Mouse (Mus musculus) neutrophil, adult 5-6 weeks (primary cell): ENCODE results near the gene Csk. TPM values are rescaled to one million over a fixed set of nuclear protein-coding genes. Genes with fewer than 3 reads are reported as not detected.

Source experiments
- ATAC-seq: fragments of 151-379, 151-347 bp; 2 replicates; pipeline ENCODE4 v1.8.0; 2017; ENCODE audit warnings: mild to moderate bottlenecking, moderate TSS enrichment; ENCODE audit not compliant: insufficient number of reproducible peaks, poor library complexity, low FRiP score, severe bottlenecking; ENCODE audit errors: extremely low read depth
- total RNA-seq: library from RNA; stranded (forward); fragments of 200-1000 nt; gene quantifications from 2 replicates; pipeline ENCODE4 v1.2.3, GENCODE M21; 2017

Csk gene
- total RNA-seq, 1 experiment from 2014 or later, result 499 TPM

DNA sequence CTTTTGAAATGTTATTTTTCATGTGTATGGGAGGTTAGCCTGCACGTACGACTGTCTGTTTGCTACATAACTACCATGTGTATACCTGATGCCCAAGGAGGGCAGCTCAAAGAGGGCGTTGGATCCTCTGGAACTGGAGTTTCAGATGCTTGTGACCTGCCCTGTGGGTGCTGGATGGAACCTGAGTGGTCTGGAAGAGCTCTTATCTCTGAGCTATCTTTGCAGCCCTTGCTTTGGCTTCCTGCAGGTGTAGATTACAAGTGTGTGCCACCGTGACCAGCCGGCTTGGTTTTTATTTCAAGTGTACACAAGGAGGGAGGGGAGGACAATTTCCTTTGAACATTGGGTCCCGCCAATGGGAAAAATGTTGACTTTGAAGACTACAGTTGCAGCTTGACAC, 7.1 kb upstream of the Csk start:
- ATAC-seq, result no peak

GRCm38 (mm10) chr9:57659774-57660173, 6.3 kb upstream of the Csk start:
- peak; percentile 65; the same call in 1 of the 2 replicates for ATAC-seq

DNA sequence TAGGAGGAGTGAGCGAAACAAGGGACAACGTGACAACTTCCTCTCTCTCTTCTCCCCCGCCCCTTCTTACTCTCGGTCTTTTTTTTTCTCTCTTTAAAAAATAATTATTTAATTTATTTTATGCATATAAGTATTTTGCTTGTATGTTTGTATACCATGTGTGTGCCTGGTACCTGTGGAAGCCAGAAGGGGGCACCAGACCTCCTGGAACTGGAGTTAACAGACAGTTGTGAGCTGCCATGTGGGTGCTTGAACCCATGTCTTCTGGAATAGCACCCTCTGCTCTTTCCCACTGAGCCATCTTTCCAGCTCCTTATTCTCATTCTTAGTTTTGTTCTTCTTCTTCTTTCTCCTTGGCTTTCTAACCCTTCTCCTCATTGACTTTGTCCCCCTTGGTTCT, 5.5 kb upstream of the Csk start:
- ATAC-seq, result no peak

GRCm38 (mm10) chr9:57657843-57658242, 4.4 kb upstream of the Csk start:
- no peak for ATAC-seq

DNA sequence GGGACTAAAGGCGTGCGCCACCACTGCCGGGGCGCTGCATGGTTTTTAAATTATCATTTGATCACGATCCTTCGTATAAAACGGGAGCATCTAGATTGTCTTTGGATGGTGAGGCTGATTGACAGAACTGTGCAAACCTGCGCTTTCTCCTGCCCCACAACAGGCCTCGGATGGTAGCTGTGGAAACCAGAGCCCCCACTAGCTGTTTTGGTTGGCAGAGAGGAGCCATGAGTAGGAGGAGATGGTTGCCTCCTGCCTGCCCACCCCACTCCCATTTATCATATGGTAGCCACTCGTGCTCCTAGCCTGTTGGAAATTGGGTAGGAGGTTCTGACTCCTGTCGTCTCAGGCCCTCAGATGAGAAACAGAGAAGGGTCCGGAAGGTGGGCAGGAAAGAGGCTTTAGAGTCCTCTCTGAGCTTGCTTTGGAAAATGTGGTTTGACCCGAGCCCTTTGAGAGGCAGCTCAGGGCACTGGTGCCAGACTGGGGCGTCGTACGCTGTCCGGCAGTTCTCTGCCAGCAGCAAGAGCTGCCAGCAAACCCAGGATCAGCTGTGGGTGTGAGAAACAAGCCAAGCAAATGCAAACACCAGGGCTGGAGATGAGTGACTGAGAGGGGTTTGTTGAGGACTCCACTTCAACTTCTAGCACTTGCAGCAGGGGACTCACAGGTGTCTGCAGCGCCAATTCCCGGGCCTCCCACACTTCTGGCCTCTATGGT, 3.4 kb upstream of the Csk start:
- ATAC-seq, result no peak

- ATAC-seq, result peak; percentile 72
Observed at GRCm38 (mm10) chr9:57655749-57656148, 2.3 kb upstream of the Csk start.

DNA sequence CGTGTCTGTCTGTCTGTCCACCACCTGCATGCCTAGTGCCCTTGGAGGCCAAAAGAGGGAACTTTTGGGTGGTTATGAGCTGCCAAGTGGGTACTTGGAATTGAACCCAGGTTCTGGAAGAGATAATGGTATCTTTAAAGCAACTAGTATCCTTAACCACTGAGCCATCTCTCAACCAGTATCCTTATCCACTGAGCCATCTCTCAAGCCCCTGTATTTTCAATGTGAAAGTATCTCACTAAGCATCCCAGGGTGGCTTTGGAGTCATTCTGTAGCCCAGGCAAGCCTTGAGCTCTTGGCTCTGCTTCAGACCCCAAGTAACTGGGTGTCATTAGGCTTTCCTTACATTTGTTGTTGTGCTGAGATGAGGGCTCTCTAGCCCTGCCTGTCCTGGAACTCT, 1.5 kb upstream of the Csk start:
- no peak for ATAC-seq

- no peak for ATAC-seq
Observed at GRCm38 (mm10) chr9:57652855-57653254, 576 bp downstream of the Csk start.

DNA sequence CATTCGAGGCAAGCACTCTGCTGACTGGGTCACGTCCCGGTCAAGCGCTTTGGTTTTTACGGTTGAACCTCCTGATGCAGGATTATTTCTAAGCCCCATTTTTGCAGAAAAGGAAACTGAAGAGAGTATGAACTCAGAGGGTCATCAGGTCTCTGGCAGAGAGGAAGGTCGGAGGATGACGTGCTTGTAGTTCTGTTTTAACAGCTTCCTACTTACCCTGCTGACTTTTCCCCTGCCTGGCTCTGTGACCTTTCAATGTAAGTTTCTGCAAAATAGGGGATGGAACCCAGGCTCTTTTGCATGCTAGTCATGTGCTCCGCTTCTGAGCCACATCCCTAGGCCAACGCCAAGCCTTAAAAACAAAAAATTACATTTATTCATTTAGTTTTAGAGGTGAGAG, 1.1 kb downstream of the Csk start:
- ATAC-seq, result no peak

DNA sequence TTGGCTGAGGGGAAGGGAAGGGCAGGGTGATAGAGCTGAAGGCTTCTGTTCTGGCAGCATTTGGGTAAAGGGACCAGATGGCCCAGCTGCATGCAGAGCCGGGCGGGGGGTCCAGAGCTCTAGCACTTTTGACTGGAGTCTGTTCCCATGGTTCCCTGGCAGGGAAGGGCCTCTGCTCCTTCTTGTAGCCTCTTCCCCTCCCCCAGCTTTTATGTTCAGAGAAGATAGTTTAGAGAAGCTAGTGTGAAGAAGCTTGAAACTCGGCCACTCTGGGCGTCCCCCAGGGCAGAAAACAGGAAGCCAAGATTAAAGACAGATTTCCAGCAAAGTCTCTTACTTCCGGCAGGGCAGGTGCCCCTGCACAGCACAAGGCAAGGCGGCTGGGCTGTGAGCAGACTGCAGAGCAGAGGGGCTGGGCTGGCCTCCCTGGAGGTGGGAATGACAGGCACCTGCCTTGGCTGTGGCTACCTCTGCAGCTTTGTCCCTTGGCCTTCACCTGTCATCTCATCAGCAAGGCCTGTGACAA, 2.6 kb downstream of the Csk start:
- ATAC-seq, result peak; percentile 36

DNA sequence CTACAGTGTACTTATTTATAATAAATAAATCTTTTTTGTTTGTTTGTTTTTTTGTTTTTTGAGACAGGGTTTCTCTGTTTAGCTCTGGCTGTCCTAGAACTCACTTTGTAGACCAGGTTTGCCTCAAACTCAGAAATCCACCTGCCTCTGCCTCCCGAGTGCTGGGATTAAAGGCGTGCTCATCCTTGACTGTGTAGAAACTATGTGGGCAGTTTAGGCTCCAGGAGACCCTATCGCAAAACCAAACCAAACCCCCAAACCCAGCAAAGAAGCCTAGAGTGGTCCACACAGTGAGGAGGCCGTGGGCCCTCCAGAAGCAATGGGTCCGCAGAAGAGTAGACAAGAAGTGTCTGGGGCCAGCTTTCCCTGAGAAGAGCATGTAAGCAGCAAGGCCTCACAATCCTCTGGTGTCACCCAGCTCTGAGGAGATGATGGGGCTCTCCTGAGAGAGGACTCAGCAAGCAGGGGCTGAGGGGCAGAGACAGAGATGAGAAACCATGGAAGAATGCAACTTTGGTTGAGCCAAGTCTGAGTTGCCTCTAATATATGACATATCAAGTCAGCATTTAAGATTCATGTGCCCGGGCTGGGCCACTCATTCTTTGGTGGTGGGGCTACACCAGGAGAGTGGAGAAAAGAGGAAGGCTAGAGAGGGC, 3.2 kb downstream of the Csk start:
- ATAC-seq, result no peak

GRCm38 (mm10) chr9:57647286-57648108, 5.9 kb downstream of the Csk start:
- no peak for ATAC-seq

GRCm38 (mm10) chr9:57646551-57647103, 6.8 kb downstream of the Csk start:
- peak; percentile 40 for ATAC-seq

DNA sequence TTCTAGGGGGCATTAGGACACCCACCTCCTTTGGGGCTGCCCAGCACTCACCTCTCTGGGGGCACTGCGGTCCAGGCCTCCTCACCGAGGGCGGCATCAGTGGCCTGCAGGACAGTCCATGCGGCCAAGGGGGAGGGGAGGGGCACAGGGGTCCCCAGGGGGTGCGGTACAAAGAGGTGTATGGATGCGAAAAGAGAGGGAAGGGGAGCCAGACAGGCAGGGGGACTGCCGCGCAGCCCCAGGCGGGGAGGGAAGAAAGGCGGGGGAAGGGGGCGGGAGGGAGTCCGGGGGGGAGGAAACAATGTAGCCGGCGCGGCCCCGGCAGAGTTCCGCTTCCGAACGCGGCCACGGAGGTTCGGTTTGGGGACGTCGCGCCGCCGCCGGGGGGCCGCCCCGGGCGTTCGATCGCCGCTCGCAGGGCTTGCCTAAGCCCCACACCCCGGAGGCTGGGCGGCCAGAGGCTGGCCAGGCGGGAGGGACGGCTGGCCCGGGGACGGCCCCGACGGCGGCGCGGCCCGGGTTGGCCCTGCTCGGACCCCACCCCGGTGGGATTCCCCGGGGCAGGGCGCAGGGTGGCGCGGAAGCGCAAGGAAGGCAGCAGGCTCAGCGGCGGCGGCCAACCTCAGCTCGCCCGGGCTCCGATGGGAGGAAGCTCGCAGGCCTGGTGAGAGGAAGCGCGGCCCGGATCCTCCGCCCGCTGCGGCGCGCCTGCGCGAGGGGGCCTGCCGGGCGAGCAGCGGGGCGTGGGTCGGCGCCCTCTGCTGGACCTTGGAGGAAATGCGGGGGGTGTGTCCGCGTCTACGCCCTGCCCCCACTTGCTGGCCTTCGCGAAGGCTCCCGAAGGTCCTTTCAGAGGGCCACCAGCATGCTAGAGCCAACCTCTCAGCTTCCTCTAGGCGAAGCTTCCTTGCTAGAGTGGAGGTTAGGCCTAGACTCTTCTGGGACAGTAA, 8.2 kb downstream of the Csk start:
- peak; percentile 67 for ATAC-seq

DNA sequence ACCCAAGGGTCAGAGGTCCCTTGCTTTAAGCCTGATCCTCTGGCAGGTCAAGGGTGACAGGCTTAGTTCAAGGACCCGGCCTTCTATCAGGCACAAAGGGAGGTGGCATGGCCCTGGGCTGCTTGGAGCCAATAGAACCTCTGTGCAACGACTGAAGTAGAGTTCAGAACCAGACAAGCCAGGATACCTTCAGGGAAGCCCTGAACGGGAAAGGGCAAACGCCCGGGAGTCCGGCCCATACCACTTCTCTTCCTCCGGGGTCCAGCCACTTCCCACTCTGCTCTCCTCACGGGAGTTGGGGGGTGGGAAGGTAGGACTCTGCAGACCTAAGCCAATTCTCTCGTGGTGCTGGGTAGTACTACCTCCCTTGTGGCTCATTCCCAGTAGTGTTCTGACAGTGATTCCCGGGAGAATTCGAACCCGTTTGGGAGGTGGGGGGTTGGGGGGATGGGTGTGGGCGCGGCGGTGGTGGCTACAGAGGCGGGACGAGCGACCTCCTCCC, 8.9 kb downstream of the Csk start:
- ATAC-seq, result no peak

- ATAC-seq, result no peak
Observed at GRCm38 (mm10) chr9:57643856-57644180, 9.6 kb downstream of the Csk start.

GRCm38 (mm10) chr9:57643169-57643855, 10.1 kb downstream of the Csk start:
- ATAC-seq, result no peak
